Mouse (Mus musculus): ENCODE results near the gene Slc25a43. TPM values are rescaled to one million over a fixed set of nuclear protein-coding genes. Genes with fewer than 3 reads are reported as not detected.

Gene Slc25a43
- 1 to 10 TPM; 1.9 to 2.2 TPM for total RNA-seq (2023)

GRCm38 (mm10) chrX:36743503-36744101 is at the start of gene Slc25a43:
Gene Slc25a43 (plus strand): TSS chrX:36743659.

GRCm38 (mm10) chrX:36795424-36796162 is 52.1 kb downstream of the Slc25a43 start, which contains the start of gene Slc25a5:
Gene Slc25a5 (plus strand): TSS chrX:36795651.

Other genes with a start within 250 kb of the Slc25a43 start
- 10 to 100 TPM; 16.7 to 17.7 TPM for gene Pgrmc1, start 145.5 kb upstream of the Slc25a43 start, total RNA-seq (2023)
- gene Akap17b, start 98.3 kb upstream of the Slc25a43 start, total RNA-seq (2023), result 1 to 10 TPM in 1 of 2 experiments, under 1 TPM in 1; 0.68 to 1.4 TPM
- 100 to 1,000 TPM; 318 to 354 TPM for gene Slc25a5, start 52.0 kb downstream of the Slc25a43 start, total RNA-seq (2023)
- 10 to 100 TPM; 55.4 to 61.6 TPM for gene Ube2a, start 130.2 kb downstream of the Slc25a43 start, total RNA-seq (2023)
- gene C330007P06Rik, start 130.5 kb downstream of the Slc25a43 start, total RNA-seq (2023), result 10 to 100 TPM; 23.0 to 24.8 TPM
- gene Nkrf, start 159.2 kb downstream of the Slc25a43 start, total RNA-seq (2023), result 1 to 10 TPM; 3.0 to 3.3 TPM
- 10 to 100 TPM; 23.0 to 23.9 TPM for gene Sept6, start 248.1 kb downstream of the Slc25a43 start, total RNA-seq (2023)

All from neutrophil, adult 83 days (primary cell).